Mouse (Mus musculus): ENCODE measurements around the gene Eipr1.

Gene Eipr1

GRCm38 (mm10) chr12:28775627-28776026 lies 24.0 kb downstream of the Eipr1 start:
- no peak for DNase-seq (ENCODE audit: low spot score)

- no peak for DNase-seq (ENCODE audit: low spot score)
These were observed 28.6 kb downstream of the Eipr1 start for GRCm38 (mm10) chr12:28780180-28780579.

DNA sequence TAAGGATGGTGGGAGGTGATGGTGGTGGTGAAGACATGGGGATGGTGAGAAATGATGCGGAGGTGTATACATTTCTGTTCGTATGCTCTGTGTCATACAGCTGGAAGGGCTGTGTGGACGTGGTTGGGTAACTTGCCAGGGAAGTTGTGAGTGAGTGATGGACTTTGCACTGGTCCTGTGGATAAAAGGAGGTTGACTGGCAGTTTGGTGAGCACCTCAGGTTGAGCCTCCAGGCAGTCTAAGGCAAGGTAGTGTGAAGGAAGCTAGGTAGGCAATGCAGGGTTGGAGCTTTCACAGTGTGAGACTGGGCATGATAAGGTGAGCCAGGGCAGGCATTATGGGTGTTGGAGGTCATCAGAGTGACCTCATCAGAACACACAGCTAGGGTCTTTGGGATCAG lies 31.0 kb downstream of the Eipr1 start:
- DNase-seq (ENCODE audit: low spot score) = no peak

- DNase-seq (ENCODE audit: low spot score) = no peak
These were observed 32.8 kb downstream of the Eipr1 start for GRCm38 (mm10) chr12:28784355-28784754.

GRCm38 (mm10) chr12:28784864-28785263 lies 33.3 kb downstream of the Eipr1 start:
- DNase-seq (ENCODE audit: low spot score) = no peak

DNA sequence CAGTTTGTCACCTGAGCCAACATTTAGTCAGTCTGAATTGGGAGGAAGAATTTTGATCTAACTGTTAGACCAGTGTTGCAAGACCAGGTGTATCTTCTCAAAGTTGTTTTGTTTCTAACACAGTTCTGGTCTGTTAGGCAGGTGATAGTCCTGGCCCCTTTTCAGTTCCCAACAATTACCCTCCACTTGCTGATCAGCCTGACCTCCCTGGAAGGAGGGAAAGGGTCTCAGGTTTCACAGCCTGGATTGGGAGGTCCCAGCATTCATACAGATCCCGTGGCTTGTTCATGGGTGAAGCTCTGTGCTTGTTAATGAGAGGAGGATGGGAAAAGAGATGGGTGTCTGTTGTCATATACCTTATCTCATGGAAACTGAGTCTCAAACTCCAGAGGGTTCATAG lies 33.7 kb downstream of the Eipr1 start:
- DNase-seq (ENCODE audit: low spot score) = no peak

GRCm38 (mm10) chr12:28786310-28786709 lies 34.7 kb downstream of the Eipr1 start:
- no peak for DNase-seq (ENCODE audit: low spot score)

- DNase-seq (ENCODE audit: low spot score) = no peak
These were observed 41.0 kb downstream of the Eipr1 start for GRCm38 (mm10) chr12:28792613-28793012.

DNA sequence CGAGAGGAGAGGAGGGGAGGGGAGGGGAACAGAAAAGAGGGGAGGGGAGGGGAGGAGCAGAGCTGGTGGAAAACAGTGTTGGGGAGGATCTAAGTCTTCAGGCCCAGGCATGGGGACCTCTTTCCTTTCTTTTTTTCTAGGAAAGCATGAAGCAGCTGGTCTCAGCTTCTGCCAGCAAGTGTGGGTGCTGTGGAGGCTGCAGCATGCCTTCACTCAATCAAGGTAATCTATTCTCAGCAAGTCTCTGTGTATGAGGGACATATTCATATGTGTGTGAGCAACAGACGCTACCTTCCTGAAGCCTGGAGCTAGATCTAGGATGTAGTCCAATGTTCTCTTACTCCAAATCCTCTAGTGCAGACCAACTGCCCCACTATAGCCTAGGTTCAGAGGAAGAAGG lies 42.1 kb downstream of the Eipr1 start:
- no peak for DNase-seq (ENCODE audit: low spot score)

DNA sequence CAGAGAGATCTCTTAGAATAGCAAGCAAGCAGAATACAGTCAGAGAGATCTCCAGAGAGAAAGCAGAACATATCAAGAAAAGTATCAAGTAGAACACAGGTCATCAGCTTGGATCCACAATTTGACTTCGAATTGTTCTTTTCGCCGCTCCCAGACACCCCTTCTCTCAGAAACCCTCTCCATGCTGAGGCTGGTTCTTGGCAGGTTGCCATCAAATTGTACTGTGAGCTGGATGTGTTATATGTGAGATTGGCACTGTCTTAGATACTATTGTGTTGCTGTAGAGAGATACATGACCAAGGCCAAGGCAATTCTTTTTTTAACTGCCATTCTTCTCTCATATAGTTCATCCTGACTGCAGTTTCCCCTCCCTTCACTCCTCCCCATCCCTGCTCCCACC lies 43.4 kb downstream of the Eipr1 start:
- DNase-seq (ENCODE audit: low spot score) = no peak

- DNase-seq (ENCODE audit: low spot score) = no peak
These were observed 45.3 kb downstream of the Eipr1 start for GRCm38 (mm10) chr12:28796881-28797420.

- DNase-seq (ENCODE audit: low spot score) = no peak
These were observed 48.3 kb downstream of the Eipr1 start for GRCm38 (mm10) chr12:28799798-28800411.

DNA sequence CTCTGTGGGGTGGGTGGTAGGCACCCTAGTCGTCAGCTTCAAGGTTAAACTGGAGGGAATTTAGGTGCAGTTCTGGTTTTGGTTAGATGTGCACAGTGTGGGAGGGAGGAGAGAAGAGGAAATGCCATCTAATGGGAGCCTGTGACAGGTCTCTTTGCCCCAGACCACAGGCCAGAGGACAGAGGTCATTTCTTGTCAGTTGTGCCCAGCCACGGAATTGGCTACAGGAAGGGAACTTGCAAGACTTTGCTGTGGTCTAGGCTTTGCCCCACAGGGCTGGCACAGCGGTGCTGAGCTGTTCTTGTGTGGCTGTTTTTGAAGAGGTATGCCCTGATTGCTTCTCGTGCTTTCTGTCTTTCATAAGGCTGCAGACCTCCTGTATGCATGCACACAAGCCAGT lies 48.8 kb downstream of the Eipr1 start:
- no peak for DNase-seq (ENCODE audit: low spot score)

DNA sequence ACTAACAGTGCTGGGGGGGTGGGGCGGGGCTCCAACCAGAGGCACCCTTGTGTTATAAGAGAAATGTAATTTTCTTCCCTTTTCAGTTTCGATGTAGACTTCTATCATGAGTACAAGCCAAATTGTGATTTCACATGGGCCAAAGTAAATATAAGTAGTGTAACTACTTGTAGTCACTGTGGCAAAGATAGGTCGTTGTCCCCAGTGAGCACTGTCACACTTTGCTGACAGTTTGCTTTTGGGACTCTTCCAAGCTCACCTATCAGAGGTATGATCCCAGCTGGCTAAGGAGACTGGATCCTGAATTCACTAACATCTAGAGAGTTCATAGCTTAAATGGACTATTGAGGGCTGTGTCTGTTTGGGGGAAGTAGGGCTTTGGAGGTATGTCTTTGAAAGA lies 49.3 kb downstream of the Eipr1 start:
- DNase-seq (ENCODE audit: low spot score) = no peak

DNA sequence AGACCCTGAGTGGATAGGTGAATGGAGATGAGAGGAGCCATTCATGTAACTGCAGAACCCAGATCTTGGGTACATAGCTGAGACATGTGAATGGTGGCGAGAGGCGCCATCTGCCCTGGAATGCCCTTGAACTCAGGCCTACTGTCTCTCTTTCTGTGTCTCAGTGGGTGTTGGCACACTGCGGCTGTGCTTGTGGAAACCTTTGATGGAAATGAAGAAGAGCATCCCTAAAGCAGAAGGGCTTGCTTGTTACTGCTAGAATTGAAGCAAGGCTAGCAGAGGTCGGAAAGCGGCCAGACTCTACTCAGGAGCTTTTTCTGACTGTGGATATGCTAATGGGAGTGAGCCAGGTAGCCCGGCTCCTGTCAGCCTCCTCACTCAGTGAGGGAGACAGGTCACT lies 50.1 kb downstream of the Eipr1 start:
- DNase-seq (ENCODE audit: low spot score) = no peak

- peak; percentile 15 for DNase-seq (ENCODE audit: low spot score)
These were observed 51.4 kb downstream of the Eipr1 start for GRCm38 (mm10) chr12:28803043-28803442.

- DNase-seq (ENCODE audit: low spot score) = peak; percentile 61
These were observed 53.2 kb downstream of the Eipr1 start for GRCm38 (mm10) chr12:28804558-28805481.

GRCm38 (mm10) chr12:28808786-28809375 lies 57.3 kb downstream of the Eipr1 start:
- DNase-seq (ENCODE audit: low spot score) = no peak

DNA sequence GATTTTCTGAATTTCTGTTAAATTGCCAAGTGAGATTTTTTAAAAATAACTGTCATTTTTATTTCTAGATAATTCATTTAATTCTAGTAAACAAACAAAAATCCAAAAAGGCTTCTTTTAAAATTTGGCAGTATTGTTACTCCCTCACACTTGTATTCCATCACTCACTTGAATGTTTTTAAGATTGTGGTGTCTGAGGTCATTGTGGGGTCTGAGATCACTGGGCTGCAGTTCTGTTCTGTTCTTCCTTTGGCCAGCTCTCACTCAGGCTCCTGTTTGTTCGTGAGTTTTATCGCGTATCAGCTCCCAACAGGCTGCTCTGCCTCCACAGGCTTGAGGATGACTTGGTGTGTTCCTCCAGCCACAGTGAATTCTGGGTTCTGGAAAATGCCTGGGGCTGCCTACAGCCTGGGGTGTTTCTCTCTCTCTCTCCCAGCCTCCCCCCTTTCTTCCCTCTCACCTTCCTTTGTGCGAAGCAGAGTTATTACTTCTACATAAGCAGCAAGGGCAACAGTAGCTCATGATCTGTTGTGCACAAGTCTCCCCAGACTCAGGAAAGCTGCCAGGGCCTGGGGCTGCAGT lies 58.2 kb downstream of the Eipr1 start:
- no peak for DNase-seq (ENCODE audit: low spot score)

GRCm38 (mm10) chr12:28816681-28817426 lies 65.3 kb downstream of the Eipr1 start:
- DNase-seq (ENCODE audit: low spot score) = no peak

DNA sequence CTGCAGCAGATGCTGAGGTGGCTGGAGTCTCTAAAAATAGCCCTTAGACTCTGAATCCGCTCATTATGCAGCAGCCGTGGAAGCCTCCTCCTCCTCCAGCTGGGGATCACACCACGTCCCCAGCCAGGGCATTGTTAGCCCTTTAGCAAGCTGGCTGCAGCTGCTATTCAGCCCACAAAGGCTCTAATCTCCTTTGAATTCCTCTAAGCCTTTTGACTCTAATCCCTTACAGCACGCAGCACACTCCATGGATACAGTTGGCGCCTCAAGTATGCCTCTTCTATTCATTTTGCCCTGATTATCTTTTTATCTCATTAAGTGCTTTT lies 65.8 kb downstream of the Eipr1 start:
- DNase-seq (ENCODE audit: low spot score) = no peak

- no peak for DNase-seq (ENCODE audit: low spot score)
These were observed 66.3 kb downstream of the Eipr1 start for GRCm38 (mm10) chr12:28817891-28818290.

Measured in spleen, adult 12 weeks (tissue).